Mouse (Mus musculus) erythroblast, embryonic 14.5 days (primary cell): ENCODE measurements around the gene Ssxb2. TPM values are rescaled to one million over a fixed set of nuclear protein-coding genes. Genes with fewer than 3 reads are reported as not detected.
"Not testable (repeated sequence)": the region's sequence is repeated elsewhere in the genome, so short reads cannot be mapped to it uniquely, and the experiment has no call there.

ENCODE experiments used
- H3K27me3 ChIP-seq: 2 replicates; pipeline ENCODE4 v1.6.1; 2012; ENCODE audit warnings: inconsistent platforms; ENCODE audit not compliant: control insufficient read depth
- H3K36me3 ChIP-seq: 2 replicates; pipeline ENCODE4 v1.6.1; 2012; ENCODE audit warnings: mild to moderate bottlenecking, inconsistent platforms; ENCODE audit not compliant: control insufficient read depth
- H3K4me1 ChIP-seq: 2 replicates; pipeline ENCODE4 v1.6.1; 2012; ENCODE audit warnings: inconsistent platforms; ENCODE audit not compliant: control insufficient read depth
- H3K4me3 ChIP-seq: replicated peaks from 2 replicates; pipeline ENCODE3; 2012; ENCODE audit warnings: moderate library complexity, mild to moderate bottlenecking, inconsistent platforms
- H3K9me3 ChIP-seq: 2 replicates; pipeline ENCODE4 v1.6.1; 2012; ENCODE audit warnings: low read length, inconsistent platforms, mixed read lengths; ENCODE audit not compliant: control insufficient read depth
- polyA plus RNA-seq: library from polyadenylated mRNA; stranded (reverse); fragments of >175 nt; gene quantifications from 2 replicates; pipeline ENCODE4 v1.2.3, GENCODE M21; 2012

Gene Ssxb2
- polyA plus RNA-seq = not detected in 2 replicates

DNA sequence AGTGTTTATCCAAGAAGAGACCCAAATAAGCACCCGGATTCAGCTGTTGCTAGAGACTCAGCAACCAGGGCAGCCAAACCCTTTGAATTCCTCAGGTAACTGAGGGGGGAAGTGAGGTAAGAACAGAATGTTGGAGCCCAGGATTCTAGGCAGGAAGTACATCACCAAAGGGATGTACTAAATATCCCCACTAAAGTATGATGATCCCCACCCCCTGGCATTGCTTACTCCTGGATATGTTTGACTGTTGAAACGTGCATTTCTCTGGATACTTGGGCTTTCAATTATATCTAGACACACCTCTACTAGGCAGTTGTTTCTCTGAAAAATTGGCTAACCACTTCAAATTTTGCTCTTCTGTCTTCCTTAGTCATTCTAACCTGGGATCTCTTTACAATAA lies at the start of gene Ssxb2:
Ssxb2 (minus strand) TSS at position 101 of the 400 bp plus-strand sequence.
- H3K4me1 ChIP-seq, H3K27me3 ChIP-seq, H3K36me3 ChIP-seq, H3K9me3 ChIP-seq, H3K4me3 ChIP-seq: not testable (repeated sequence)

DNA sequence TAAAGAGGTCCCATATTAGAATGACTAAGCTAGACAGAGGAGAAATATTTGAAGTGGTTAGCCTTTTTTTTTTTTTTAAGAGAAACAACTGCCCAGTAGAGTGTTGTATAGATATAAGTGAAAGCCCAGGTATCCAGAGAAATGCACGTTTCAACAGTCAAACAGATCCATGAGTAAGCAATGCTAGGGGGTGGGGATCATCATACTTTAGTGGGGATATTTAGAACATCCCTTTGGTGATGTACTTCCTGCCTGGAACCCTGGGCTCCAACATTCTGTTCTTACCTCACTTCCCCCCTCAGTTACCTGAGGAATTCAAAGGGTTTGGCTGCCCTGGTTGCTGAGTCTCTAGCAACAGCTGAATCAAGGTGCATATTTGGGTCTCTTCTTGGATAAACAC lies 48.5 kb downstream of the Ssxb2 start, which contains the start of gene Ssxb1:
Ssxb1 (plus strand) TSS at position 301 of the 400 bp plus-strand sequence.
- H3K4me3 ChIP-seq, H3K27me3 ChIP-seq, H3K4me1 ChIP-seq, H3K9me3 ChIP-seq, H3K36me3 ChIP-seq: not testable (repeated sequence)

Other genes with a start within 250 kb of the Ssxb2 start
- gene Ftsj1, start 209.3 kb downstream of the Ssxb2 start, polyA plus RNA-seq = 4.6 and 6.7 TPM in 2 replicates
- 21.1 and 28.4 TPM in 2 replicates for gene Slc38a5, start 190.6 kb downstream of the Ssxb2 start, polyA plus RNA-seq
- not detected in 2 replicates for gene Ssxb10, start 134.3 kb downstream of the Ssxb2 start, polyA plus RNA-seq
- not detected in 2 replicates for gene Ssxb9, start 94.7 kb downstream of the Ssxb2 start, polyA plus RNA-seq
- not detected in 2 replicates for gene Ssxb1, start 48.4 kb downstream of the Ssxb2 start, polyA plus RNA-seq
- gene Gm14459, start 63.2 kb upstream of the Ssxb2 start, polyA plus RNA-seq = not detected in 2 replicates
- gene Ssxb6, start 86.5 kb upstream of the Ssxb2 start, polyA plus RNA-seq = not detected in 2 replicates
- not detected in 2 replicates for gene Ssxb3, start 130.1 kb upstream of the Ssxb2 start, polyA plus RNA-seq
- gene Ssxb8, start 229.1 kb upstream of the Ssxb2 start, polyA plus RNA-seq = not detected in 2 replicates